Mouse (Mus musculus) kidney, embryonic 14.5 days (tissue): ENCODE data around the gene Stk40. TPM values are rescaled to one million over a fixed set of nuclear protein-coding genes. Genes with fewer than 3 reads are reported as not detected.
A peak's percentile ranks its signal among the peaks of the same experiment; 100 is the strongest.
"Not testable (repeated sequence)": the region's sequence is repeated elsewhere in the genome, so short reads cannot be mapped to it uniquely, and the experiment has no call there.

Source experiments
- ATAC-seq: fragments of 200-750 bp; cut with Nextera tagmentation; 2 replicates; pipeline ENCODE4 v1.8.0; 2017; ENCODE audit warnings: moderate number of reproducible peaks, mild to moderate bottlenecking, moderate TSS enrichment, moderate library complexity; ENCODE audit not compliant: low FRiP score, low TSS enrichment
- H3K27ac ChIP-seq: fragments of 300-500 bp; sonication (generic); 2 replicates; pipeline ENCODE4 v1.5.1; 2014; ENCODE audit warnings: low read depth, mild to moderate bottlenecking, low read length, moderate library complexity, mixed read lengths
- H3K27me3 ChIP-seq: fragments of 300-500 bp; sonication (generic); 2 replicates; pipeline ENCODE4 v1.6.1; 2014; ENCODE audit warnings: mild to moderate bottlenecking, low read length; ENCODE audit not compliant: control insufficient read depth, insufficient read depth
- H3K36me3 ChIP-seq: fragments of 300-500 bp; sonication (generic); 2 replicates; pipeline ENCODE4 v1.6.1; 2014; ENCODE audit warnings: low read length, mixed read lengths; ENCODE audit not compliant: control insufficient read depth, insufficient read depth
- H3K4me1 ChIP-seq: fragments of 300-500 bp; sonication (generic); 2 replicates; pipeline ENCODE4 v1.6.1; 2014; ENCODE audit warnings: low read length, mixed read lengths; ENCODE audit not compliant: control insufficient read depth, insufficient read depth
- H3K4me2 ChIP-seq: fragments of 300-500 bp; sonication (generic); replicated peaks from 2 replicates; pipeline ENCODE4 v1.6.1; 2014; ENCODE audit warnings: low read depth, mild to moderate bottlenecking, low read length
- H3K4me3 ChIP-seq: fragments of 300-500 bp; sonication (generic); 2 replicates; pipeline ENCODE4 v1.5.1; 2014; ENCODE audit warnings: mild to moderate bottlenecking, low read length
- H3K9ac ChIP-seq: fragments of 300-500 bp; sonication (generic); 2 replicates; pipeline ENCODE4 v1.6.1; 2014; ENCODE audit warnings: low read depth, mild to moderate bottlenecking, low read length, moderate library complexity
- H3K9me3 ChIP-seq: fragments of 300-500 bp; sonication (generic); 2 replicates; pipeline ENCODE4 v1.6.1; 2016; ENCODE audit warnings: low read length; ENCODE audit not compliant: control insufficient read depth
- WGBS: fragments of 180-500 bp; shearing (Covaris S2); extraction: QIAGEN DNeasy Blood & Tissue Kit; methylation state at CpG from one replicate; pipeline ENCODE4 v1.1.7; 2014; 5-methylcytosine and 5-hydroxymethylcytosine counted together
- polyA plus RNA-seq: library from polyadenylated mRNA; unstranded; fragments of >200 nt; fragmentation: Nextera tagmentation; extraction: Ambion mirVana; gene quantifications from 2 replicates; pipeline ENCODE4 v1.2.1, GENCODE M21; 2014

Gene Stk40
- polyA plus RNA-seq, 1 experiment from 2014 or later = 24.9 TPM

DNA sequence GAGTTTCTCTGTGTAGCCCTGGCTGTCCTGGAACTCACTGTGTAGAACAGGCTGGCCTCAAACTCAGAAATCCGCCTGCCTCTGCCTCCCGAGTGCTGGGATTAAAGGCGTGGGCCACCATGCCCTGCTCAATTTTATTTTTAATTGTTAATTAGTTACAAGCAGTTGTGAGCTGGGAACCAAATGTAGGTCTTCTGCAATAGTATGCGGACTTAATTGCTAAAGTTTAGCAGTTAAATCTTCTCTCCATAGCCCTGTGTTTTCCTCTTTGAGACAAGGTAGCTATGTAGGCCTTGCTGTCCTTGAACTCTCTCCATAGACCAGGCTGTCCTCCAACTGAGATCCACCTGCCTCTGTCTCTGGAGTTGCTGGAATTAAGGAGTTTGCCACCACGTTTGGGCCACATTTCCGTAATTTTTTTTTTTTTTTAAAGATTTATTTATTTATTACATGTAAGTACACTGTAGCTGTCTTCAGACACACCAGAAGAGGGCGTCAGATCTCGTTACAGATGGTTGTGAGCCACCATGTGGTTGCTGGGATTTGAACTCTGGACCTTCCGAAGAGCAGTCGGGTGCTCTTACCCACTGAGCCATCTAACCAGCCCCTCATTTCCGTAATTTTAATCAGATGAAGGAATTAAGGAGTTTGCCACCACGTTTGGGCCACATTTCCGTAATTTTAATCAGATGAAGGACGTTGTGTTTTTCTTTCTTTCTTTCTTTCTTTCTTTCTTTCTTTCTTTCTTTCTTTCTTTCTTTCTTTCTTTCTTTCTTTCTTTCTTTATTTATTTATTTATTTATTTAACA is 7.9 kb upstream of the Stk40 start:
- not testable (repeated sequence) for H3K4me3 ChIP-seq, H3K4me1 ChIP-seq

GRCm38 (mm10) chr4:126096464-126097111 is 7.2 kb upstream of the Stk40 start, which contains the start of gene Lsm10:
Gene Lsm10, plus strand, starts transcription at chr4:126096623.
- Histone ChIP-seq H3K36me3 (peaks cover 10% of the 10 kb centered on the region; the same call in 1 of the 2 replicates), H3K4me3 (peak within 1 kb of the TSS; percentile 71), H3K4me1 (no peaks in the 10 kb centered on the region; the same call in 1 of the 2 replicates), H3K27me3 (no peaks in the 10 kb centered on the region), H3K9ac (peak within 1 kb of the TSS; percentile 69), H3K27ac (peak within 1 kb of the TSS; percentile 24; the same call in 1 of the 2 replicates), H3K4me2 (peak within 1 kb of the TSS; percentile 64), H3K9me3 (no peaks in the 10 kb centered on the region)
- ATAC-seq = peak; percentile 98
- WGBS = 2% methylated on average over 37 of the region's 37 CpGs

More for the DNA sequence above, 7.9 kb upstream of the Stk40 start:
- not testable (repeated sequence) for ATAC-seq, H3K27me3 ChIP-seq, H3K36me3 ChIP-seq, H3K9me3 ChIP-seq, H3K27ac ChIP-seq, H3K9ac ChIP-seq
- 60% methylated on average over 14 of the region's 14 CpGs for WGBS
- peak overlapping the region; percentile 64; the same call in 1 of the 2 replicates for H3K4me2 ChIP-seq

DNA sequence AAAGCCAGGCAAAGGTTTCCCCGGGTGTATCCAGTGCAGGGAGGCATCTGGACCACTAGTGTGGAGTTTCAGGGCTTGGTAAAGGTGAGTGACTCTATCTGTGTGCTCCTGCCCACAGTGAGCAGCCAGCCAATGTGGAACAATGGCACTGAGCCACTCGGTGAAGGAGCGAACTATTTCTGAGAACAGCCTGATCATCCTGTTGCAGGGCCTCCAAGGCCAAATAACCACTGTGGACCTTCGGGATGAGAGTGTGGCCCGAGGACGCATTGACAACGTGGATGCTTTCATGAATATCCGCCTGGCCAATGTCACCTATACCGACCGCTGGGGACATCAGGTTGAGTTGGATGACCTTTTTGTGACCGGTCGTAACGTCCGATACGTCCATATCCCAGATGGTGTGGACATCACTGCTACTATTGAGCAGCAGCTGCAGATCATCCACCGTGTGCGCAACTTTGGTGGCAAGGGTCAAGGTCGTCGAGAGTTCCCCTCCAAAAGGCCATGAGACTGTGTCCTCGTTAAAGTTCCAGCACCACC is 6.0 kb upstream of the Stk40 start:
- H3K9me3 ChIP-seq = no peaks in the 10 kb centered on the region
- peaks cover 10% of the 10 kb centered on the region; the same call in 1 of the 2 replicates for H3K36me3 ChIP-seq
- H3K4me2 ChIP-seq = no peak overlapping the region
- ATAC-seq = no peak
- no peak overlapping the region for H3K9ac ChIP-seq
- 88% methylated on average over 20 of the region's 20 CpGs for WGBS
- H3K27me3 ChIP-seq = no peaks in the 10 kb centered on the region
- no peak overlapping the region for H3K4me3 ChIP-seq
- H3K27ac ChIP-seq = no peak overlapping the region
- peaks cover 8% of the 10 kb centered on the region; the same call in 1 of the 2 replicates for H3K4me1 ChIP-seq

DNA sequence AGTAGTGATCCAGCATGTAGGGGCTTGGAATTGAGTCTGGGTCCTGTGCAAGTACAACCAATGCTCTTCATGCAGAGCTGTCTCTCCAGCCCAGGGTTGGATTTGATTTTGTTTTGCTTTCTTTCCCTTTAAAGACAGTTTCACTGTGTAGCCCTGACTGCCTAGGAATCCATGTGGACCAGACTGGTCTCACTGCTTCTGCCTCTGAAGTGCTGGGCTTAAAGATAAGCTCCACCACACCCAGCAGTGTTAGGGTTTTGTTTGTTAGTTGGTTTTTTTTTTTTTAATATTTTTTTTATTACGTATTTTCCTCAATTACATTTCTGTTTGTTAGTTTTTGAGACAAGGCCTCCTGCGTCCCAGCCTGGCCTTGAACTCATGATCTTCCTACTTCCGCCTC is 4.4 kb upstream of the Stk40 start:
- H3K36me3 ChIP-seq = peaks cover 10% of the 10 kb centered on the region; the same call in 1 of the 2 replicates

GRCm38 (mm10) chr4:126100764-126101163 is 3.0 kb upstream of the Stk40 start:
- no peak overlapping the region for H3K4me3 ChIP-seq
- peaks cover 10% of the 10 kb centered on the region; the same call in 1 of the 2 replicates for H3K36me3 ChIP-seq
- H3K9ac ChIP-seq = no peak overlapping the region
- ATAC-seq = no peak
- peaks cover 25% of the 10 kb centered on the region for H3K4me1 ChIP-seq
- no peaks in the 10 kb centered on the region for H3K27me3 ChIP-seq
- no peaks in the 10 kb centered on the region for H3K9me3 ChIP-seq
- no peak overlapping the region for H3K27ac ChIP-seq
- no peak overlapping the region for H3K4me2 ChIP-seq
- 84% methylated on average over 3 of the region's 3 CpGs for WGBS

More for the DNA sequence above, 4.4 kb upstream of the Stk40 start:
- no peak overlapping the region for H3K4me3 ChIP-seq
- no peak overlapping the region for H3K27ac ChIP-seq
- H3K9me3 ChIP-seq = no peaks in the 10 kb centered on the region
- no peak overlapping the region for H3K9ac ChIP-seq
- H3K27me3 ChIP-seq = no peaks in the 10 kb centered on the region
- no peak overlapping the region for H3K4me2 ChIP-seq
- H3K4me1 ChIP-seq = peaks cover 13% of the 10 kb centered on the region
- ATAC-seq = no peak
- WGBS = 95% methylated on average over 3 of the region's 3 CpGs

GRCm38 (mm10) chr4:126102061-126102841 is 1.5 kb upstream of the Stk40 start:
- Histone ChIP-seq H3K27ac (peak overlapping the region; percentile 79; the same call in 1 of the 2 replicates), H3K4me3 (no peak overlapping the region), H3K9me3 (no peaks in the 10 kb centered on the region), H3K27me3 (no peaks in the 10 kb centered on the region), H3K9ac (0 out of 2 replicates have a peak overlapping the region, but pooled peaks have one; percentile 42), H3K4me2 (peak overlapping the region; percentile 74), H3K36me3 (peaks cover 10% of the 10 kb centered on the region; the same call in 1 of the 2 replicates), H3K4me1 (peaks cover 25% of the 10 kb centered on the region)
- 39% methylated on average over 7 of the region's 7 CpGs for WGBS
- no peak for ATAC-seq

GRCm38 (mm10) chr4:126103057-126103581 is 638 bp upstream of the Stk40 start:
- Histone ChIP-seq H3K9me3 (no peaks in the 10 kb centered on the region), H3K4me2 (peak overlapping the region; percentile 74), H3K4me3 (peak overlapping the region; percentile 94), H3K36me3 (peaks cover 8% of the 10 kb centered on the region; the same call in 1 of the 2 replicates), H3K27me3 (no peaks in the 10 kb centered on the region), H3K27ac (peak overlapping the region; percentile 79; the same call in 1 of the 2 replicates), H3K9ac (peak overlapping the region; percentile 42), H3K4me1 (peaks cover 25% of the 10 kb centered on the region)
- under 1% methylated on average over 15 of the region's 15 CpGs for WGBS
- peak; percentile 65 for ATAC-seq
